Mouse (Mus musculus) spleen, postnatal 10 days (tissue): ENCODE measurements around the gene Sim2.

ENCODE experiments used
- DNase-seq, 2 experiments: peaks; one replicate each; pipeline ENCODE4 v3.0.0; 2021 to 2022; ENCODE audit warnings: low spot score in 2 of 2

Sim2 gene

DNA sequence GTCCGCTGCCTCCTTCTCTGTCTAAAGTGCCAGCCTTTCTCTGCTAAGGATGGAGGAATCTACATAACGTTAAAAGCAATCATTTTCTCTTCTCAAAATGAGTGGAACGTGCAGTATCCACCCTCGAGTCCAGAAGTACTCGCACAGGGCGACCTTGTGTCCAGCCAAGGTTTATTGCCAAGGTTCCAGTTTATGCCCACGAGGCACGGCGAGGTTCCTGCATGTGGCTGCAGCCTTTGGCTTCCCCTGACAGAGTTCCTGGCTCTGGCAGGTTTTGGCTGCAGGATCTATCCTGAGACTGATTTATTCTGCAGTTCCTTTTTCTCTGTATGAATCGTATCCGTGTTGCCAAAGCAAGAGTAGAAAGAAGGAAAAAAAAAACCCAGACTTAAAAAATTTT, 78.3 kb downstream of the Sim2 start:
- no peak for DNase-seq

DNA sequence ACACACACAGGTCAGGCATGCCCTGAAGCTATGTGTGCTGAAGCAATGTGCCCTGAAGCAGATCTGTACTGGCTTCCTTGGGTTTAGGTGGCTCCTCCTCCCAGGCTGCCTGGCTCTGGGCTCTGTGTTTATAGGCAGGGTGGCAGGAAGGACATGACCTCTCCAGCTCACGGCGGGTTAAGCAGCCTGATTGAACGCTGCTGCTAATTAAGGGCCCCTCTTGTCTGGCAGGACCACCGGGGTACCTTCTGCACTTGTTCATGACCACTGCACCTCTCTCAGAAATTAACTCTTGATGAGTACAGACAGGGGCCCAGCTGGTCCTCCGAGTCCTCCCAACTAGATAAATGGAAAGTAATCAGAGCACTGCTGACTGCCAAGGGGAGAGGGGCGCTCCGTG, 79.5 kb downstream of the Sim2 start:
- DNase-seq: no peak

DNA sequence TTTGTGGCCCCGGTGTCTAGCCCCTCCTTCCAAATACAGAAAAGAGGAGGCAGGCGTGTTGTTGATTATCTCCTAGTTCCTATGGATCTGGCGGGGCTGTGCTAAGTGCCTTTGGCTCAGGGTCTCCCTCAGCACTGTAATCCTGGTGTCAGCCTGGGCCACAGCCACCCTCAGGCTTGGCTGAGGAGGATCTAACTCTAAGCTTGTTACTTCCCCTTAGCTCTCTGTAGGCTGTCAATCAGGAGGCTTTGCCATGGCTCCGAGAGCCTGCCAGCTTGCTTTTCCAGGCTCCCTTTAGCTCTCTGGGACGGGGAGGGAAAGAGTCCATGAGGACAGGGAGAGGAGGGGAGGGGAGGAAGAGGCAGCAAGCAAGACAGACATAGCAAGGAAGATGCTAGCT, 80.2 kb downstream of the Sim2 start:
- no peak for DNase-seq

DNA sequence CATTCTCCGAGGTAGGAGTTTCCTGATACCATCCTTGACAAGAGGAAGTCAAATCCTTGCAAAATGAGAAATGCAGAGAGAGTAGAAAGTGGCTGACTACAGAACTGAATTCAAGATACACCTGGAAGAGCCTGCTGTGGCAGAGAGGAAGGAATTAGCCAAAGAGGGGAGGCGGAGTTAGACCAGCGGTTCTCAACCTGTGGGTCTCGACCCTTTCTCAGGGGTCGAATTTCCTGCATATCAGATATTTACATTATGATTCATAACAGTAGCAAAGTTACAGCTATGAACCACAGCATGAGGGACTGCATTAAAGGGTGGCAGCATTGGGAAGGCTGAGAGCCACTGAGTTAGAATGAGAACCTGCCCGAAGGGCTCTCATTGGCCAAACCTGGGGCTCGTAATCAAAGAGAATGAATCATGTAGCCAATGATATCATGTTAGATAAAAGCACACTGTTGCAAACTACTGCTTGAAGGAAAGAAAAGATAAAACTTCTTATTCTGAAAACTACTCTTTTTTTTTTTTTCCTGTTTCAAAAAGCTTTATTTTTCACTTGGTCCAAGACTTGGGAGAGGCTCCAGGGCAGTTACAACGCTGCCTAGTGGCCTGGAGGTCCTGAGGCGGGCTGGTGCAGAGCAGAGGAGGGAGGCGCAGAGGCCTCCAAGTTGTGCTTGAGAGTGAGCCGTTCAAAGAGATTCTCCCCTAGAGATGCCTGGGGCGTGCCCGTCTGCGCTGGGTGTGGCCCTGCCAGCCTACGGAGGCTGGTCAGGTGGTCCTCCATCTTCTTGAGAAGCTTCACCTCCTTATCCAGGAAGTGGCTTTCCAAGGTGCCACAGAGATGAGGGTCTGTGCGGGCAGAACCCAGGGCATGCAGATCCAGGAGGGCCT, 84.2 kb downstream of the Sim2 start:
- no peak for DNase-seq

DNA sequence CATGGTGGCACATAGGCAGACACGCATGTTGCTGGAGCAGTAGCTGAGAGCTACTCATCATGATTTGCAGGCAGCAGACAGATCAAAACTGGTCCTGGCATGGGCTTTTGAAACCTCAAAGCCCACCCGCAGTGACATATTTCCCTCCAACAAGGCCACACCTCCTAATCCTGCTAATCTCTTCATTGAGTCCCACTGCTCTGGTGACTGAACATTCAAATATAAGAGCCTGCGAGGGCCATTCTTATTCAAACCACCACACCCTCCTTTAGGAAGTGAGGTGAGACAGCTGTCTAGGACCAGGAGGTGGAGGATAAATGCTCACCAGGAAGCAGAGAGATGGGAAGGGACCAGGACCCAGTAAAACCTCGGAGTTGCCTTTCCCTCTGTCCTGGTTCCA, 85.5 kb downstream of the Sim2 start:
- DNase-seq: no peak

DNA sequence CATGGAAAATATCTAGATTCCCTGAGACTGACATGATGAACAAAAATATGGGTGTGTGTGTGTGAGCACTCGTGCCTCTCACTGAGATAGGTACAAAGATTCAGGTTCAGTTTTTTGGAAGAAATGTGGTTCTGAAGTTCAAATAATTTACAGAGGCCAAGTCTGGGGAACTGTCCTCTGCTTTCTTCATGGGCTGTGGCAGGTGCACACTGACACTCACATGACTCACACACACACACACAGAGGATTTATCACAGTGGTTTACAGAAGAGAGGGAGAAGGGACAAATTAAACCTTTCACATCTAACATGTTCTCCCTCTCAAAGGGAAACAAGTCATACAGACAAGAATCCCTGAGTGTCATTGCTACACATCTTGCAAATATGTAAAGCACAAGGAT, 88.6 kb downstream of the Sim2 start:
- DNase-seq: no peak

DNA sequence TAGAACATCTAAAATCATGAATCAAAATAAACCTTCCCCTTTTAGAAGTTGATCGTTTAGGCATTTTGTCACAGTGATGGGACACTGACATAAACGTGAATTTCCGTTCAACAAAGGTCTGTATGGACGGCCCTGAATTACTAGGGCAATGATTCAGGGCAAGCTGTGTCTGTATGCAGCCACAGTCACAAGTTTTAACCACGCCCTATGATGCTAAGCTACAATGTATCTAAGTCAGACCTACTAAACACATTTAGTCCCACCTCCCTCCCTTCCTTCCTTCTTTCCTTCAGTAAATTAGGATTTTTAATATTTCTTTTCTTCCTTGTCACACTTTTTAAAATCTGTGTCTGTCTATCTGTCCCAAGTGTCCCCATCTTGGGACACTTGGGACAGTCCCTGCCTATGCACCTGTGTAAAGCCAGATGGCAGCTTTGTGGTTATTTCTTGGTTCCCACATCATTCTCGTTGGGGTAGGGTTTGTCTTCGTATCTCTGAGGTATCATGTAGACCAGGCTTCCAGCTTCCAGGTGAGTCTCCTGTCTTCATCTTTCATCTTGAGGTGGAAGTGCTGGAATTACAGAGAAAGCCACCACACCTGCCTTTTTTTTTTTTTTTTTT, 90.7 kb downstream of the Sim2 start:
- no peak for DNase-seq
